Mouse (Mus musculus): ENCODE results near the gene Nek10. TPM values are rescaled to one million over a fixed set of nuclear protein-coding genes. Genes with fewer than 3 reads are reported as not detected.
"Not testable (repeated sequence)": the region's sequence is repeated elsewhere in the genome, so short reads cannot be mapped to it uniquely, and the experiment has no call there.

Nek10 gene
- polyA plus RNA-seq, 1 experiment from 2014 or later: not detected

DNA sequence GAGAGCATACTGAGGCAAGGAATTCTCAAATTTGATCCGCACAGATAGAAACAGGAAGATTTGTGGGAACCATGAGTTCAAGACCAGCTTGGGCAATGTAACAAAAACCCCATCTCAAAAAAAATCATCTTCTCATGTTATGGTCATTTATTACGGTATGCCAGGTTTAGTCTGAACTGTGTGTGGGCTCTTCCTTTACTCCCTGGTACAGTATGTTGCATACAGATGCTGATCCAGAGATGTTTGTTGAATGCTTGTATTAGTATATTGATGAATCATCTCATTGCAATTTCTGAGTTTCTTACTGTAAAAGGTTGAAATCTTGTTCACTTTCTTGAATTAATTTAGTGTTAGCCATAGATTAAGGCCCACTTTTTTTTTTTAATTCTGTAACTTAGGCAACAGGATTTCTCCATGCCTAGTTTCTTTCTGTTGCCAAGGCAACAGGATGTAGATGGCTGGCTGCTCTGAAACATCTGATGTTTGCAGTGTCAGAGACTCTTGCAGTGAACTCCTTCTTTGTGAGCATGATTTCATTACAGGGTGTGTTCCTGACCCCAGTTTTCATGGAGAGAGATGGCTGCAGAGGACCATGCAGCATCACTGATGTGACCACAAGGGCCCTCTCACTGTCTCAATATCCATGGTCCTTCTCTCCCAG is 156.7 kb downstream of the Nek10 start:
- Histone ChIP-seq H3K9me3 (no peaks in the 10 kb centered on the region), H3K4me2 (replicated peaks) (no peak overlapping the region), H3K36me3 (no peaks in the 10 kb centered on the region), H3K27ac (no peak overlapping the region), H3K9ac (no peak overlapping the region), H3K27me3 (replicated peaks) (no peaks in the 10 kb centered on the region), H3K4me3 (replicated peaks) (no peak overlapping the region), H3K4me1 (replicated peaks) (no peaks in the 10 kb centered on the region)
- ATAC-seq: no peak
- WGBS: 86% methylated on average over 2 of the region's 2 CpGs

DNA sequence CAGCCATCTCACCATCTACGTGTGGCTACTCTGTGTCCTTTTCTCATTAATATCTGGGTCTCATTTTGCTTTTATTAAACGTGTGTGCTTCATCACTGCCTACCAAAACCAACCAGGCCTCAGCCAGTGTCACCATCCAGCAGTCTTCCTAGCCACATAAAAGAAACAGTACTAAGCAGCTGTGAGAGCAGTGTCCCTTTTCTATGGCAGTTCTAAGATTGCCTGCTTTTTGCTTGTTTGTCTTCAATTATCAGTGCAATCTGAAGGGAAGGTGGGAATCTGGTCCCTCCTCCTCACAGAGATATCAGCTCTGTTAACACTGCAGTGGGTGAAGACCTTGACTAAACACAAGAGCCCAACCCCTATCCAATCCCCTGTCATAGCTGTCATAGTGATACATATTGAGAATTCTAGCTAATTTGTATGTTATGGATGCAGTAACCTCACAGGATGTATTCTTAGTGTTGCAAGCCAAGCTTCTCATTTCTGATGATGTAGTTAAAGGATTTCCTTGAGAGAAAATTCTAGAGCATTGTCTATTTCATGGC is 157.3 kb downstream of the Nek10 start:
- ATAC-seq: no peak
- H3K27me3 ChIP-seq (replicated peaks): no peaks in the 10 kb centered on the region
- 77% methylated on average over 2 of the region's 2 CpGs for WGBS

DNA sequence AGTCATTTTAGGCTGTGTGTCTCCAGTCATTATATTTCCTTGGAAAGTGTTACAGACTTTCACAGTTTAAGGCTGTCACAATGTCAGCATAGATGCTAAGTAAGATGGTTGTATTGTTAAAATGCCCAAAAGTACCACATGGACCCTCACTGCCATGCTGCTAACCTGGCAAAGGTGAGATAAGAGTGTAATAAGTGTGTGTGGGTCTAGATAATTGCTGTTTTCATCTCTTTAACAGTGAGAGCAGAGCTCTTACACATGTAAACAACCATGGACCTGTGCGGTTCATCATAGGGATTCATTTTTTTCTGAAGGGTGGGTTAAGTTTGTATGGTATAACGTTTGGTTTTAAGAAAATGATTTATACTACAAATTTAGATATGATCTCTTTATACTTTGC is 167.4 kb downstream of the Nek10 start:
- Histone ChIP-seq H3K9ac (no peak overlapping the region), H3K4me3 (replicated peaks) (no peak overlapping the region), H3K4me1 (replicated peaks) (no peaks in the 10 kb centered on the region), H3K27ac (no peak overlapping the region), H3K4me2 (replicated peaks) (no peak overlapping the region), H3K9me3 (no peaks in the 10 kb centered on the region), H3K36me3 (no peaks in the 10 kb centered on the region), H3K27me3 (replicated peaks) (no peaks in the 10 kb centered on the region)
- ATAC-seq: no peak
- 66% methylated on average over 2 of the region's 2 CpGs for WGBS

More for the DNA sequence above, 157.3 kb downstream of the Nek10 start:
- no peaks in the 10 kb centered on the region for H3K4me1 ChIP-seq (replicated peaks)
- no peak overlapping the region for H3K4me3 ChIP-seq (replicated peaks)
- H3K9ac ChIP-seq: no peak overlapping the region
- H3K36me3 ChIP-seq: no peaks in the 10 kb centered on the region
- no peak overlapping the region for H3K4me2 ChIP-seq (replicated peaks)
- H3K9me3 ChIP-seq: no peaks in the 10 kb centered on the region
- no peak overlapping the region for H3K27ac ChIP-seq

DNA sequence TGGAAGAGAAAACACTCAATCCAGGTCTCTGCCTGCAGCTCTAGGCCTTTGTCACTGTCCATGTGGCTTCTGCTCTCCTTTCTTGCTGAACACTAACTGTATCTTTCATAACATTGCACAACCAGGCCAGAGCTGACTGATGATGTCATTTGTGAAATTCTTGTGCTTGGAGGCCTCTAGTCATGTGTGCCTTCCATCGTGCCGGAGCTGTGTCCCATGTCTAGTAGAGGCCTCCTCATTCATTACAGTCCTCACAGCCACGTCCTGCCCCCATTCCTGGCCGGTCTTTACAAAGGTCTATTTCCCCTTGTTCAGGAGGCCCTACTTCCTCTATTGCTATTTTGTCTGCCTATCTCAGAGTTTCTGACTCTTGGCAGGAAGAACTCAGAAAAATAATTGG is 167.8 kb downstream of the Nek10 start:
- peak; percentile 36; the same call in 1 of the 2 replicates for ATAC-seq
- Histone ChIP-seq H3K4me3 (replicated peaks) (no peak overlapping the region), H3K27ac (no peak overlapping the region), H3K36me3 (no peaks in the 10 kb centered on the region), H3K27me3 (replicated peaks) (no peaks in the 10 kb centered on the region), H3K9ac (no peak overlapping the region), H3K9me3 (no peaks in the 10 kb centered on the region), H3K4me2 (replicated peaks) (no peak overlapping the region), H3K4me1 (replicated peaks) (no peaks in the 10 kb centered on the region)
- WGBS: 69% methylated on average over 4 of the region's 4 CpGs

DNA sequence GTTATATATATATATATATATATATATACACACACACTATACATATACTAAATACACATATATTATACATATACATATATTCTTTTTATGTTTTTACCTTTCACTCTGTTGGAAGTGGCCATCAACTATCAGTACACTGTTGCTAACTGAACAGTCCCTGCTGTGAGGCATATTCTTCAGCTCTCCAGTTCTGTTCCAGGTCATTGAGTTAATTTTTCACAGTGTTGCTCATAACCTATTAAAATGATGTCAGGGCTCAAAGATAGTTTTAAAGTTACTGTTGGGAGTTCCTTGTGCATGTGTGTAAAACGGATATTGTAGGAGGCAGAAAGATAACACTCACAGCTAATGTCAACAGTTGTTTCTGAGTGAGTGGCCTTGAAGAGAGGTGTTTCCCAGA is 170.9 kb downstream of the Nek10 start:
- ATAC-seq: peak; percentile 70
- whole genome bisulfite sequencing: 15% methylated on average over 1 of the region's 1 CpGs
- no peaks in the 10 kb centered on the region for H3K27me3 ChIP-seq (replicated peaks)

DNA sequence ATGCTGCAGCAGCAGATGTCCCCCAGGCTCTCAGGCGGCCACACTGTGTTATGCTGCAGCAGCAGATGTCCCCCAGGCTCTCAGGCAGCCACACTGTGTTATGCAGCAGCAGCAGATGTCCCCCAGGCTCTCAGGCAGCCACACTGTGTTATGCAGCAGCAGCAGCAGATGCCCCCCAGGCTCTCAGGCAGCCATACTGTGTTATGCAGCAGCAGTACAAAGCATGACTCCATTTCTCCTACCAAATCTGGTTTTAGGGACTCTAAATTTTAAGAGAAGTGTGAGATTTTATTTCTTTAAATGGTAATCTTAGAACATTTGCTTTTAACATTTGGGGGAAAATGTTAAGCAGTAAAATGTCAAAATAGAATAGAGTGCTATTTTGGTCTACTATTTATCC is 180.9 kb downstream of the Nek10 start:
- not testable (repeated sequence) for H3K36me3 ChIP-seq; H3K4me2 ChIP-seq (replicated peaks); H3K9ac ChIP-seq; H3K9me3 ChIP-seq; H3K4me1 ChIP-seq (replicated peaks); ATAC-seq; H3K4me3 ChIP-seq (replicated peaks); H3K27ac ChIP-seq; H3K27me3 ChIP-seq (replicated peaks)
- 40% methylated on average over 1 of the region's 1 CpGs for WGBS

More for the DNA sequence above, 170.9 kb downstream of the Nek10 start:
- H3K27ac ChIP-seq: no peak overlapping the region
- no peak overlapping the region for H3K9ac ChIP-seq
- H3K4me3 ChIP-seq (replicated peaks): no peak overlapping the region
- no peak overlapping the region for H3K4me2 ChIP-seq (replicated peaks)
- no peaks in the 10 kb centered on the region for H3K36me3 ChIP-seq
- H3K4me1 ChIP-seq (replicated peaks): no peaks in the 10 kb centered on the region
- no peaks in the 10 kb centered on the region for H3K9me3 ChIP-seq

DNA sequence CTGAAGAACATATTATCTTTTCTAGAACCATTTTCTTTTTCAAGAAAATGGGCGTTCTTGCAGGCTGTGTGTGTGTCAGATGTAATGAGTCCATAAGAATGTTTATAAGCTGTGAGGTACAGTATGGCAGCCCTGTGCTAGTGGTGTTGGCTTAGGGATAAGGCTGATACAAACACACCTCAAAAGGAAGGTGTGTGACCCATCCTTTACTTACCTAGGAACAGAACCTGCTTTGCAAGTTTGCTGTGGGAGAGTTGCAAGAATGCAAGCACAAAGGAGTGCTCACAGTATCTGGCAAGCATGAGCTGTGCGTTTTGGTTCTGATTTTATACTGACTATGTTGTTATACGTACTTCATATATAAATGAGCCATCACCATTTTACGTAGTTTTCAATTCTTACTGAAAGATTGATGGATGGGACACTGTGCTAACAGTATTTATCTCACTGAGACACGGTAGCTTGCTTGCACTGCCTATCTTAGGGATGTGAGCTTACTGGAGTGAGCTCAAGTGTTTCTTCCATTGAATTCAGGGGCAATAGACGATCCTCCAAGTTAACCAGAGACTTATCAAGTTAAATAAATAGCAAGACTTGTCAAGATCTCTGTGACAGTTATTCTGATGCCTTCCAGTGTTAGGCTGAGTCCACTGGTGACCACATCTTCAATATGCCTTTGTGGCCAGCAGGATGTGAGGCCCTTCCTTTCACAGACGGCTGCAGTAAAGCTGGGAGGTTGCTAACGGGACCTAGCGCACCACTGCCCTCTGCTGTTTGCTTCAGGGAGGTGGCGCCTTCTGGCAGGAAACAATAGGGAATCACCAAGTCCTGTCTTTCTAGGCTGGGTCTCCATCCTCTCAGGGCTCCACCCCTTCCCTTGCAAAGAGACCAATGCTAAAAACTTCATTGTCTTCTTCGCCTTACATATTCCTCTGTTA is 181.8 kb downstream of the Nek10 start:
- ATAC-seq: peak; percentile 88
- Histone ChIP-seq H3K4me1 (replicated peaks) (no peaks in the 10 kb centered on the region), H3K27me3 (replicated peaks) (no peaks in the 10 kb centered on the region), H3K9me3 (no peaks in the 10 kb centered on the region), H3K4me2 (replicated peaks) (no peak overlapping the region), H3K4me3 (replicated peaks) (no peak overlapping the region), H3K9ac (no peak overlapping the region), H3K36me3 (no peaks in the 10 kb centered on the region), H3K27ac (no peak overlapping the region)
- WGBS: 39% methylated on average over 11 of the region's 11 CpGs

DNA sequence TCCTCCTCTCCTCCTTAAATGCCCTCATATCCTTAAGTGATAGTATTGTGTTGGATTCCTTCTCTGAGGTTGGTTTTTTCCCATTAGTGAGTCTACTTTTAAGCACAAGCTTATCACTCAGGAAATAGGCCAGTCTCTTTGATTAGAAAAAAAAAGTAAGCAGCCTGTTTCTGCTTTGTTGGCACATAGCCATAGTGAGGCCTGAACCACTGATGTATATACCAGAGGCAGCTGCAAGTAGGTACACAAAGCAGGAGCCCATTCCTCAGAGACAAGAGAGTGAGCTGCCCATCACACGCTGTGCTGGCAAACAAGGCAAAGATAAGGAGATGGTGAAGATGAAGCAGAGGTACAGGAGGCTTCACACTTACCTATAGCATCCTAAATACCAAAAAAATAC is 184.2 kb downstream of the Nek10 start:
- Histone ChIP-seq H3K4me1 (replicated peaks) (no peaks in the 10 kb centered on the region), H3K9ac (no peak overlapping the region), H3K36me3 (no peaks in the 10 kb centered on the region), H3K4me3 (replicated peaks) (no peak overlapping the region), H3K27ac (no peak overlapping the region), H3K9me3 (no peaks in the 10 kb centered on the region), H3K4me2 (replicated peaks) (no peak overlapping the region), H3K27me3 (replicated peaks) (no peaks in the 10 kb centered on the region)
- 16% methylated on average over 1 of the region's 1 CpGs for WGBS
- ATAC-seq: no peak

DNA sequence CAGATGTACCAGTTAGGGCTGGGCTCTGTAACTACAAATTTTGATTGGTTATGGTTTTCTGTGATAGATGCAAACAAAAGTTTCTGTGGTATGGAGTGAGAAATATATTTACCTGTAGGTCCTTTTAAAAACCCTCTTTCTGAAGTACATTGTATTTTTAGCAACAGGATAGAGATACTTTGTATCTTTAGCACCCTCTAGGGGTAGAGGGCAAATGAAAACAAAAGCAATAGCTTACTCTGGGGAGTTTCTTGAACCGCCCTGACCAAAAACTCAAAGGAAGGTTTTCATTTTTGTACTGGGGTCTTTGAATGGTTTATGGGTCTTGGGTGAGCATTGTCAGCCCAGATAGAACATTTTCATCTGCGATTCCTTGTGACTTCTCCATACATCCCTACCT is 188.4 kb downstream of the Nek10 start:
- H3K36me3 ChIP-seq: no peaks in the 10 kb centered on the region
- no peak for ATAC-seq
- H3K27me3 ChIP-seq (replicated peaks): no peaks in the 10 kb centered on the region
- no peaks in the 10 kb centered on the region for H3K4me1 ChIP-seq (replicated peaks)
- no peaks in the 10 kb centered on the region for H3K9me3 ChIP-seq
- H3K4me3 ChIP-seq (replicated peaks): no peak overlapping the region
- no peak overlapping the region for H3K27ac ChIP-seq
- no peak overlapping the region for H3K4me2 ChIP-seq (replicated peaks)
- WGBS: 72% methylated on average over 2 of the region's 2 CpGs
- H3K9ac ChIP-seq: no peak overlapping the region

DNA sequence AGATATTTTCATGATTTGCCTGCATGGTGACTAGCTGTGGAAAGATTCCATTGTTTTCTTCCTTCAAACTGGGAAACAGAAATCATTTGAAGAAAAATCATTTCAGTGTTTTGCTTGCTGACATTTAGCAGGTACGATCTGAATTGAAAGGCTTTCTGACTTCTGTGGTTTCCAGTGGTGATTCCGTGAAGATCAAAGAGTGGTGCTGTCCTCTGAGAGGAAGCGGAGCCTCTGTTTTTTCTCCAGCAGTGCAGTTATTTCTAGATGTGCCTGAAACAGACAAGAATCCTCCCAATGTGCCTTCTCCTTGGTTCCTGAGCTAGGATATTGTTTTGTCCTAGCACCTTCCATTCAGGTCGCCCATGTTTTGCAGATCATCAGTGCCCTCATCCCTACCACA is 208.2 kb downstream of the Nek10 start:
- Histone ChIP-seq H3K4me2 (replicated peaks) (no peak overlapping the region), H3K4me1 (replicated peaks) (no peaks in the 10 kb centered on the region), H3K9me3 (no peaks in the 10 kb centered on the region), H3K4me3 (replicated peaks) (no peak overlapping the region), H3K27me3 (replicated peaks) (no peaks in the 10 kb centered on the region), H3K27ac (no peak overlapping the region), H3K36me3 (no peaks in the 10 kb centered on the region), H3K9ac (no peak overlapping the region)
- ATAC-seq: no peak
- whole genome bisulfite sequencing: 69% methylated on average over 4 of the region's 4 CpGs

DNA sequence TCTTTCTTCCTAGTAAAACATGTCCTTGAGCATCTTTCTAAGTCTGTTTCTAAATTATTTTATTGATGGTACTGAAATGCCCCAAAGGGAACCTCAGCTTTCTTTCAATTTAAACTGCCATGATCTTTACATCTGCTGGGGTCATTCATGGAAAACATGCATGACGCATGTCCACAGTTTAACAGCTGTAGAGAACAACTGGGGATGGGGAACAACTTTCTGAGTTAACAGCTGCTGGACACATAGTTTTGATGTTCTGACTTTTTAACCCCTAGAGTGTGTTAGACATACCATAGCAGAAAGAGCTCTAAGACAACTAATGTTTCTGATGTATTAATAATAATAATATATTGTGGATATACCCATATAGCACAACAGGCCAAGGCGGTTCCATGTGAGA is 211.6 kb downstream of the Nek10 start:
- 77% methylated on average over 2 of the region's 2 CpGs for WGBS
- no peak overlapping the region for H3K27ac ChIP-seq
- H3K4me3 ChIP-seq (replicated peaks): no peak overlapping the region
- H3K9me3 ChIP-seq: no peaks in the 10 kb centered on the region
- H3K9ac ChIP-seq: no peak overlapping the region
- H3K36me3 ChIP-seq: no peaks in the 10 kb centered on the region
- H3K4me2 ChIP-seq (replicated peaks): no peak overlapping the region
- H3K4me1 ChIP-seq (replicated peaks): no peaks in the 10 kb centered on the region
- ATAC-seq: no peak
- no peaks in the 10 kb centered on the region for H3K27me3 ChIP-seq (replicated peaks)

DNA sequence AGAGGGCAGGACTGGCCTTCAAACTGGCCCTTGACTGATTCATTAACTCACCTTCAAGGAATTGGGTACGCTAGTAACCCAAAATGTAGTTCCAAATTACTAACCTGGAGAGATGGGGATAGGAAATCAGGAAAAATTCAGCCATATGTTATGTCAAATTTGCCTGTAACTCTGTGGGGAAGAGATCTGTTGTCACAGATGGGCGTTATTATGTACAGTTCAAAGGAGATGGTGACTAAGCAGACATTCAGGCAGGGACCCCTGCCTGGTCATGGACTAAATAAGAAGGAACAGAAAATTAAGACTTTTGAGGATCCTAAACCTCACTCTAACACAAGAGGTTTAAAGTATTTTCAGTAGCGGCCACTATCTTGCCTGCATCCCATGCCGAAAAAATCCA is 227.4 kb downstream of the Nek10 start:
- not testable (repeated sequence) for H3K9ac ChIP-seq; H3K27me3 ChIP-seq (replicated peaks); H3K9me3 ChIP-seq; ATAC-seq; H3K27ac ChIP-seq; H3K4me3 ChIP-seq (replicated peaks); H3K36me3 ChIP-seq; H3K4me2 ChIP-seq (replicated peaks); H3K4me1 ChIP-seq (replicated peaks)
- WGBS: 93% methylated on average over 4 of the region's 4 CpGs
